Mouse (Mus musculus): ENCODE measurements around the gene Eaf1.

DNA sequence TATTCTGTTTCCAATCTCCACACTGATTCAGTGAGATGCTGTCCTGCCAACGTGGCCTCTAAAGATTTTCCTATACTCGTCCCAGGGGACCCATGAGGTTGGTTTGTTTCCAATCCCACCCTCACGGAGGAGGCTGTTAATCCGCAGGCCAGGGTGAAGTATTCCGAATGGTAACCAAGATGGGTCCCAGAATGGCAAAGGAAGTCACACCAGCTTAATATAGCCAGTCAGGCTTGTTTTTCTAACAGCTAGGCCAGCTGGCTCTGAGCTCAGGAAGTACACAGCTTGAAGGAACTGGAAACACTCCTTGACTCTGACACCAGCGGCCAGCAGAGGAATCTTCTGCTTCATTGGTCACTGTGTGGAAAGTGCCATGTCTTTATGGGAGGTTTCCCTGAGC lies 43.1 kb downstream of the Eaf1 start:
- TF ChIP-seq POLR2A (IDR thresholded peaks at IDR 0.05; ENCODE audit: insufficient read depth, low read depth, low read length) (no peak), CTCF (IDR thresholded peaks at IDR 0.05; ENCODE audit: insufficient read depth, low read depth, low read length) (no peak)
